Mouse (Mus musculus): ENCODE measurements around the gene Utp6.

- TF ChIP-seq POLR2A (IDR thresholded peaks at IDR 0.05; ENCODE audit: insufficient read depth, low read length) (peak; percentile 21), CTCF (IDR thresholded peaks at IDR 0.05; ENCODE audit: low read depth, low read length) (no peak), EP300 (IDR thresholded peaks at IDR 0.05; ENCODE audit: insufficient read depth, low read depth, low read length) (peak; percentile 42; the same call in 1 of the 2 replicates)
Measured at GRCm38 (mm10) chr11:79992592-79993355, 30.6 kb upstream of the Utp6 start, which contains the start of gene Suz12.
